ENCODE assay signal across 7 mouse cellular contexts in genomic region chr2:181392600-181393213, GRCm38 (mm10). TPM values are rescaled to one million over a fixed set of nuclear protein-coding genes. Genes with fewer than 3 reads are reported as not detected.
DNase-seq lines count a peak whose midpoint lies in the region; ATAC-seq and TF ChIP-seq lines count a peak whose summit lies in the region.

No protein-coding gene starts in this region.

- H3K4me3 ChIP-seq in kidney, adult 2 months (ENCODE audit: insufficient read depth, low read depth, low read length), result no peak overlapping the region
- no peak overlapping the region for H3K4me3 ChIP-seq in limb, embryonic 11.5 days (ENCODE audit: low read depth, low read length)
- no peak overlapping the region for H3K4me3 ChIP-seq in midbrain, embryonic 15.5 days
- no peak overlapping the region for H3K4me3 ChIP-seq in spleen, adult 2 months (ENCODE audit: extremely low read depth, insufficient read depth, insufficient read length)

- H3K27me3 ChIP-seq in kidney, adult 2 months (replicated peaks; ENCODE audit: control insufficient read depth, insufficient read depth, low read length), result no peaks in the 10 kb centered on the region
- no peaks in the 10 kb centered on the region for H3K27me3 ChIP-seq in limb, embryonic 11.5 days (ENCODE audit: control insufficient read depth, insufficient read depth, low read length)
- no peaks in the 10 kb centered on the region for H3K27me3 ChIP-seq in midbrain, embryonic 15.5 days (replicated peaks)
- H3K27me3 ChIP-seq in spleen, adult 2 months (ENCODE audit: control insufficient read depth, insufficient read depth, low read length), result no peaks in the 10 kb centered on the region

- H3K36me3 ChIP-seq in kidney, adult 2 months (ENCODE audit: control insufficient read depth, insufficient read depth, low read length), result no peaks in the 10 kb centered on the region
- peaks cover 4% of the 10 kb centered on the region; the same call in 1 of the 2 replicates for H3K36me3 ChIP-seq in limb, embryonic 11.5 days (ENCODE audit: control insufficient read depth, insufficient read depth, low read length)
- peaks cover 11% of the 10 kb centered on the region; the same call in 1 of the 2 replicates for H3K36me3 ChIP-seq in midbrain, embryonic 15.5 days (replicated peaks)
- no peaks in the 10 kb centered on the region for H3K36me3 ChIP-seq in spleen, adult 2 months (ENCODE audit: control insufficient read depth, insufficient read depth, low read length)

- DNase-seq in adrenal gland, postnatal 14 days, result peak; percentile 93
- peak; percentile 74 for DNase-seq in embryo, embryonic 9.5 days (ENCODE audit: extremely low spot score)
- DNase-seq in kidney, adult 2 months, result peak; percentile 88
- DNase-seq in limb, embryonic 11.5 days (ENCODE audit: low spot score), result peak; percentile 90
- peak; percentile 61 to 81 for DNase-seq in spleen, adult 2 months (ENCODE audit: low read depth in 1 of 2, low spot score in 2 of 2)

- no peak overlapping the region for H3K9ac ChIP-seq in limb, embryonic 11.5 days (ENCODE audit: low read length)
- H3K9ac ChIP-seq in midbrain, embryonic 15.5 days, result no peak overlapping the region

- peak; percentile 94 for TF ChIP-seq CTCF in kidney, adult 2 months (conservative IDR thresholded peaks at IDR 0.05; ENCODE audit: insufficient read depth, insufficient read length, low read depth, low read length)
- TF ChIP-seq CTCF in spleen, adult 2 months (IDR thresholded peaks at IDR 0.05; ENCODE audit: extremely low read depth, insufficient read depth, insufficient read length, insufficient replicate concordance), result peak; percentile 73; the same call in 1 of the 2 replicates

- no peak for TF ChIP-seq POLR2A in kidney, adult 2 months (IDR thresholded peaks at IDR 0.05; ENCODE audit: low read depth, low read length)
- no peak for TF ChIP-seq POLR2A in spleen, adult 2 months (IDR thresholded peaks at IDR 0.05; ENCODE audit: low read depth, low read length)

- H3K27ac ChIP-seq in kidney, adult 2 months (ENCODE audit: insufficient read depth, low read depth, low read length), result no peak overlapping the region
- H3K27ac ChIP-seq in limb, embryonic 11.5 days (replicated peaks; ENCODE audit: low read depth, low read length), result no peak overlapping the region
- H3K27ac ChIP-seq in midbrain, embryonic 15.5 days, result no peak overlapping the region
- no peak overlapping the region for H3K27ac ChIP-seq in spleen, adult 2 months (ENCODE audit: insufficient read depth, low read length)

- peak; percentile 91 for ATAC-seq in granulocyte monocyte progenitor cell, adult 5-6 weeks (replicated peaks; ENCODE audit: poor library complexity, severe bottlenecking)
- ATAC-seq in limb, embryonic 11.5 days (ENCODE audit: insufficient number of reproducible peaks, low FRiP score, low TSS enrichment, low read depth), result peak; percentile 63
- peak; percentile 85 for ATAC-seq in midbrain, embryonic 15.5 days (replicated peaks)

- 29% methylated on average over 4 of the region's 4 CpGs for WGBS in kidney, adult 2 months
- 35% methylated on average over 4 of the region's 4 CpGs for WGBS in limb, embryonic 11.5 days
- WGBS in midbrain, embryonic 15.5 days, result 34% methylated on average over 4 of the region's 4 CpGs
- 30% methylated on average over 4 of the region's 4 CpGs for WGBS in spleen, adult 2 months

- H3K4me2 ChIP-seq in limb, embryonic 11.5 days (ENCODE audit: low read depth, severe bottlenecking), result no peak overlapping the region
- no peak overlapping the region for H3K4me2 ChIP-seq in midbrain, embryonic 15.5 days

- H3K9me3 ChIP-seq in limb, embryonic 11.5 days (ENCODE audit: control insufficient read depth, low read length), result no peaks in the 10 kb centered on the region
- no peaks in the 10 kb centered on the region for H3K9me3 ChIP-seq in midbrain, embryonic 15.5 days

- no peaks in the 10 kb centered on the region for H3K4me1 ChIP-seq in kidney, adult 2 months (ENCODE audit: control insufficient read depth, insufficient read depth, low read length)
- no peaks in the 10 kb centered on the region for H3K4me1 ChIP-seq in limb, embryonic 11.5 days (ENCODE audit: control insufficient read depth, insufficient read depth, low read length)
- H3K4me1 ChIP-seq in midbrain, embryonic 15.5 days, result no peaks in the 10 kb centered on the region
- no peaks in the 10 kb centered on the region for H3K4me1 ChIP-seq in spleen, adult 2 months (ENCODE audit: control insufficient read depth, insufficient read depth, insufficient read length)

RNA-seq across cellular contexts. Expression of gene Lime1, which starts 12.8 kb away (rescaled TPM):
- total RNA-seq in adrenal gland, postnatal 14 days (2021), result 15.5 and 24.2 TPM in 2 replicates
- 24.1 and 24.9 TPM in 2 replicates for total RNA-seq in granulocyte monocyte progenitor cell, adult 5-6 weeks (2014; fragmentation: Nextera tagmentation)
- 6.9 and 20.8 TPM in 2 replicates for total RNA-seq in granulocyte monocyte progenitor cell, adult 5-6 weeks (2017)
- polyA plus RNA-seq in kidney, adult 2 months (2012; rRNA removed), result 35.1 and 53.7 TPM in 2 replicates
- polyA plus RNA-seq in limb, embryonic 11.5 days (2014; fragmentation: Nextera tagmentation; extraction: Ambion mirVana), result 20.9 and 26.7 TPM in 2 replicates
- polyA plus RNA-seq in midbrain, embryonic 15.5 days (2015; fragmentation: Nextera tagmentation; extraction: Ambion mirVana), result 66.3 and 71.4 TPM in 2 replicates
- 146 and 163 TPM in 2 replicates for polyA plus RNA-seq in spleen, adult 2 months (2012; rRNA removed)

RNA-seq across cellular contexts. Expression of gene Arfrp1, which starts 27.5 kb away (rescaled TPM):
- 36.4 and 49.3 TPM in 2 replicates for total RNA-seq in adrenal gland, postnatal 14 days (2021)
- 34.1 and 43.2 TPM in 2 replicates for total RNA-seq in granulocyte monocyte progenitor cell, adult 5-6 weeks (2014; fragmentation: Nextera tagmentation)
- total RNA-seq in granulocyte monocyte progenitor cell, adult 5-6 weeks (2017), result 38.6 and 39.2 TPM in 2 replicates
- polyA plus RNA-seq in kidney, adult 2 months (2012; rRNA removed), result 32.0 and 36.0 TPM in 2 replicates
- 57.3 and 63.7 TPM in 2 replicates for polyA plus RNA-seq in limb, embryonic 11.5 days (2014; fragmentation: Nextera tagmentation; extraction: Ambion mirVana)
- polyA plus RNA-seq in midbrain, embryonic 15.5 days (2015; fragmentation: Nextera tagmentation; extraction: Ambion mirVana), result 96.4 and 99.7 TPM in 2 replicates
- 32.8 and 35.4 TPM in 2 replicates for polyA plus RNA-seq in spleen, adult 2 months (2012; rRNA removed)

RNA-seq across cellular contexts. Expression of gene Zgpat, which starts 28.0 kb away (rescaled TPM):
- 35.3 and 37.9 TPM in 2 replicates for total RNA-seq in adrenal gland, postnatal 14 days (2021)
- total RNA-seq in granulocyte monocyte progenitor cell, adult 5-6 weeks (2014; fragmentation: Nextera tagmentation), result 12.8 and 18.3 TPM in 2 replicates
- 29.8 and 35.7 TPM in 2 replicates for total RNA-seq in granulocyte monocyte progenitor cell, adult 5-6 weeks (2017)
- 29.6 and 35.2 TPM in 2 replicates for polyA plus RNA-seq in kidney, adult 2 months (2012; rRNA removed)
- polyA plus RNA-seq in limb, embryonic 11.5 days (2014; fragmentation: Nextera tagmentation; extraction: Ambion mirVana), result 35.0 and 40.2 TPM in 2 replicates
- 96.4 and 103 TPM in 2 replicates for polyA plus RNA-seq in midbrain, embryonic 15.5 days (2015; fragmentation: Nextera tagmentation; extraction: Ambion mirVana)
- 44.7 and 45.7 TPM in 2 replicates for polyA plus RNA-seq in spleen, adult 2 months (2012; rRNA removed)
